Mouse (Mus musculus) colon, adult 2 months (tissue): ENCODE data around the gene S1pr1. TPM values are rescaled to one million over a fixed set of nuclear protein-coding genes. Genes with fewer than 3 reads are reported as not detected.

Experiments
- polyA plus RNA-seq: library from polyadenylated mRNA; depleted of rRNA; stranded (reverse); fragments of >200 nt; gene quantifications from 2 replicates; pipeline ENCODE4 v1.2.3, GENCODE M21; 2012; rRNA removed

Gene S1pr1
- 12.0 and 14.3 TPM in 2 replicates for polyA plus RNA-seq

DNA sequence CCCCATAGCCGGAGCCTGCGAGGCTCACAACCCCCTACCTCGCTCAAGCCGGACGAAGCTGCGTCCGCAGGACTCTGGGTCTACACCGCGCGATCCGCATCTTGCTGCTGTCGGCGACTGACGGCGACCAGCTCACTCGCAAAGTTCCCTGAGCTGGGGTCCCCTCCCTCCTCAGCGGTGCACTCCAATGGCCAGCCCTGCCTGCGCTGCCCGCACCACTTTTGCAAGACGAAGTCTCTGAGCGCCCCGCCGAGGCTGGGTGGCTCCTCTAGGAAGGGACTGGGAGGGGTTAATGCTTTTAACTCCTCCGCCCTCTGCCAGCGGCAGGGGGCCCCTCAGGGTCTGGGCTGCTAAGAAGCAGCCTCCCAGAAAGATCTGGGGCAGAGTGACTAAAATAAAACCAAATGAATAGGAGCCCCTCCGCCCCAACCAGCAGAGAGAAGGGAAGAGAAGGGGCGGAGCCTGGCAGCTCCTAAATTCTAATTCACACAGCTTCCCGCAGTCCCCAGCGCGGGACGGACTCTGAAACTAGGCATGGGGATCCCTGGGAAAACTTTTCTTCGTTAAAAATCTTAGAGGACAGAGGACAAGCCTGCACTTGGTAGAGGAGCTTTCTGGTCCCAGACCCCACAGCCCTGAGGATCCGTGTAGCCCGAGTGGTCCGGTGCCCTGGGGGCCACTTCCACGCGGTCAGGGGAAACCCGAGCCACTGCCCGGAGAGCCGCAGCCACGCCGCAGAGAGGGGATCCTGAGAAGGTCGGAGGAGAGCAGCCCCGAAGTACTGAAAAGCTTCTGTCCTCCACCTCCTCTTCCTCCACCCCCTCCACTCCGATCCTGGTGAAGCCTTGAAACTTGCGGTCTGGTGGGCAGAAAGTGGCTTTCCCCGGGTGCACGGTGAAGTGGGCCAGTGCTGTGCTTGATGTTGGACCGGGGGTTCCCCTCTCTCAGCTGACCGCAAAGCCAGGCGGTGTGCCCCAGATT, at the start of gene S1pr1:
TSS of gene S1pr1 (minus strand) at position 402 of the 981 bp plus-strand sequence.

Other genes starting within 250 kb of the S1pr1 start
- gene Dph5, start 172.8 kb upstream of the S1pr1 start, polyA plus RNA-seq: 1.9 and 2.1 TPM in 2 replicates